Mouse (Mus musculus) B cell, adult 2 months (primary cell): Measurements from ENCODE around the gene Zfp213.
"Not testable (repeated sequence)": the region's sequence is repeated elsewhere in the genome, so short reads cannot be mapped to it uniquely, and the experiment has no call there.

ENCODE experiments used
- DNase-seq, 2 experiments: peaks; one replicate each; pipeline ENCODE4 v3.0.0; 2022

Gene Zfp213

DNA sequence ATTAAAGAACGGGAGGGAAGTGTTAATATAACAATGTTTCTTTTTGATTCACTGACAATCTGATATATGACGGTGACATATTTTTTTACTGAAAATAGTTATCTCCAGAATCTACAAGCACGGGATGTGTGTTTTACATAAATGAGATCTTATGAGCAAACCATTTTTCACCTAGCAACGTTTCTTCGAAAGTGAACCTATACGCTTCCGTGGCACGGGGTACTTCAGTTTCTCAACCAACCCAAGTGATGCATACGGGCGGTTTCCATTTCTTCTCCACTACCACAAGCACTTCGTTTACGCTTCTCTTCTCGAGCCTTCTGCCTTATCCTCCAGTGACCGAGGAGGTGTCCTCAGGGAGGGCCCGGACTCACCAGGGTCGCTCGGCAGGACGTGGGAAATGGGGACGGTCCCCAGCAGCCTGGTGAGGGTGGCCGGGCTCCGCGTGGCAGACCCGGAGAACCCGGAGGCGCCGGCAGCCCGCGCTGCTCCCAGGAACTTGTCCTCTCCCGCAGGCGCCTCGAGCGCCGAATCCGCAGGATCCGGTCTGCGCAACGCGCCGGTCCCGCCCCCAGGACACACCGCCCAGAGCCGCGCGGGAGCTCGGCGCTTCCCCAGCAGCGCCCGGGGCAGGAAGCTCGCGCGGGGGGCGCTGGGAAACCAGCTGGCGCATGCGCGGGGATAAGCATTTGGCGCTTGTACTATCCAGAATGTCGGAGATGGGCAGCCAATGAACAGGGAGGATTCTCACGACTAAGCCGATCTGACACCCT lies at the start of gene Zfp213:
Gene Zfp213 (minus strand): TSS at position 644 of the 773 bp plus-strand sequence.
- DNase-seq: peak; percentile 93

DNA sequence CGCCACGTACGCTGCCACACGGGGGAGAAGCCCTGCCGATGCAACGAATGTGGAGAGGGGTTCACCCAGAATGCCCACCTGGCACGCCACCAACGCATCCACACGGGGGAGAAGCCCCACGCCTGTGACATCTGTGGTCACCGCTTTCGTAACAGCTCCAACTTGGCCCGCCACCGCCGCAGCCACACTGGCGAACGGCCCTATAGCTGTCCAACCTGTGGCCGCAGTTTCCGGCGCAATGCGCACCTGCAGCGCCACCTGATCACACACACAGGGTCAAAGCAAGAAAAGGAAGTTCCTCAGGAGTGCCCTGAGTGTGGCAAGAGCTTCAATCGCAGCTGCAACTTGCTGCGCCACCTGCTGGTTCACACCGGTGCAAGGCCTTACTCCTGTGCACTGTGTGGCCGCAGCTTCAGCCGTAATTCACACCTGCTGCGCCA lies 46.3 kb upstream of the Zfp213 start:
- DNase-seq: peak; percentile 87 to 89

DNA sequence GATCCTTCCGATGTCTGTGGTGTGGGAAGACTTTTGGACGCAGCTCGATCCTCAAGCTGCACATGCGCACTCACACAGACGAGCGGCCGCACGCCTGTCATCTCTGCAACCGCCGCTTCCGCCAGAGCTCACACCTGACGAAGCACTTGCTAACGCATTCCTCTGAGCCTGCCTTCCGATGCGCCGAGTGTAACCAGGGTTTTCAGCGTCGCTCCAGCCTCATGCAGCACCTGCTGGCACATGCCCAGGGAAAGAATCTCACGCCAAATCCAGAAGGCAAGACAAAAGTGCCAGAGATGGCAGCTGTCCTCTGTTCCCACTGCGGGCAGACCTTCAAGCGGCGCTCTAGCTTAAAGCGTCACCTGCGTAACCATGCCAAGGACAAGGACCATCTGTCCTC lies 45.6 kb upstream of the Zfp213 start:
- DNase-seq: no peak

DNA sequence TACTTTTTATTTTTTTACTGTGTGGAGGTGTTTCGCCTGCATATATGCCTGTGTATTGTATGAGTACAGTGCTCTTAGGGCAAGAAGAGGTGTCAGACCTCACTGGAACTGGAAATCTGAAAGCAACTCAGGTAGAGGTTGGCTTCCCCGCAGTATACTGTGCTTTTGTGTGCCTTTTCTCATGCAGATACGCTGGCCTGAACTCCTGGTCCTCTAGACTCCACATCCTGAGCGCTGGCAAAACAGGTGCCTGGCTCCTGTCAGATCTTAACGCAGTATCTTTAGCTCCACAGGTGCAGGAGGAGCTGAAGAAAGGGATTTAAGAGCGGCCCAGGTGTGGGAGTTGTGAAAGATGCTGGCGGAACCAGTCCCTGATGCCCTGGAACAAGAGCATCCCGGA lies 41.2 kb upstream of the Zfp213 start:
- no peak for DNase-seq

DNA sequence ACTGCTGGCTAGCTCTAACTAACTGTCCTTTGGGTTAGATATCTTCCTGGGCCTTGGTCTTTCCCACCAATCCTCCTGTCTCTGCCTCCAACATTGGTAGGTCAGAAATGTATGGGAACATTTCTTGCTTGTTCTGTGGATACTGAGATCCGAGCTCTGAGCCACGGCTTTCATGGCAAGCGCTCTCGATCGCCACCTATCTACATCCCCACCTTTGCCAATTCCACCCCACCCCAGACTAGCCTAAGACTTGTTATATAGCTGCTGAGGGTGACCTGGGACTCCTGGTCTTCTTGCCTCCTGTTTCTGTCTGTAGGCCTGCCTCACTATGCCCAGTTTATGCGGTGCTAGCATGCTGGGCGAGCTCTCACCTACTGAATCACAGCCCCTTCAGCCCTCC lies 40.4 kb upstream of the Zfp213 start:
- no peak for DNase-seq

DNA sequence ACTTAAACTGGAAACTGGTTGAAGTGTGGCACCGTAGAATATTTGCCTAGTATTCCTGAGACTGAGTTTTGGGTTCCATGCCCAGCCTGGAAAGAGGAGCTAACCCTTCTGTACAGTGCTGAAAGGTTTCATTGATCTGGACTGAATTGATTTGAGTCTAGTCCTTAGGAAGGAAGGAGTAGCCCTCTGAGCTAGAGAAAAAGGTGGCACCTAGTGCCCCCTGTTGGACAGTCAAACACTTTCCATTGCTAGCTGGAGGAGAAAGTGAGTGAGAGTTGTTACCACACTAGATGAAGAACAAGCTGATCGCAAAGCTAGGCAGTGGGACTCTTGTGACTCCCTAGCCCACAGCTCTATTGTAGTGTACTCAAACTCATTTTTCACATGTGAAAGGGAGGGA lies 39.5 kb upstream of the Zfp213 start:
- DNase-seq: peak; percentile 38 to 46

DNA sequence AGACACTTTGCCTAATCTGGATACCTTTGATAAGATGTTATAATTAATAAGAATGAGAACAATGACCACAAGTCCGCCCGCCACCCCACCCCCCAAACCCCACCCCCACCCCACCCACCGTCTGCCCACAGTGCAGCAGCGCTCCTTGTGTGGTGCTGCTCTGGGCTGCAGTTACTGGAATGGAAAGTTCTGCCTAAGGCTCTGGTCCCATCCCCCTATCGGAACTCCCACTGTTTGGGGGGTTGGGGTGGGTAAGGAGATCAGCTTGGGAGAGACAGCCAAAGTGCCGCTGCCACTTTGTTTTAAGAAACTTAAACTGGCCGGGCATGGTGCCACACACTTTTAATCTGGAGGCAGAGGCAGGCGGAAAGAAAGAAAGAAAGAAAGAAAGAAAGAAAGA lies 39.0 kb upstream of the Zfp213 start:
- DNase-seq: no peak

DNA sequence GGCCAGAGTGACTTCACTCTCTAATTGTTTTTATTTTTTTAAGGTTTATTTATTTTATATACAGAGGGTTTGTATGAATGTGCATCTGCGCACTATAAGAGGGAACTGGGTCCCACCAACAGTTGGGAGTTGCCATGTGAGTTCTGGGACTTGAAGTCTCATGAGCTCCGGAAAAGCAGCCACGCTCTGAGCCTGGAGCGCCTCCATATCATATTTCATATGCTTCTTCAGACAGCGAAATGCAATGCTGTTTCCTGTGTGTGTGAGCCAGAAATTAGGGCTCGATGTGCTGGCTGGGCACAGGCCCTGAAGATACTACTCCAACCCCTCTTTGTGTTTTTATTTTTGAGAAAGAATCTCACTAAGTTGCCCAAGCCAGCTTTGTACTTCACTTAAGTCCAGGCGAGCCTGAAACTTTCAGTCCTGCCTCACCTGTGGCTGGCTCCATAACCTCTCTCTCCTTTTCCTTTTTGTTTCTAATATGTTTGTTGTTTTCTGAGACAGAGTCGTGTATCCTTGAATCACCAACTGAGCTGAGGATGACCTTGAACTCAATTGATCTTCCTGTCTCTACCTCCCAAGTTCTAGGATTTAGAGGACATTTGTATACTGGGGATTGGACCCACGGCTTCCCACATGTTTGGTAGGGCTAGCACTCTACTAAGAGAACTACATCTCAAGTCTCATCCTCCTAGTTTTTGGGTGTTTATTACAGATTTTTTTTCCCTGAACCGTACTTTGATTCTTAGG lies 38.0 kb upstream of the Zfp213 start:
- DNase-seq: no peak

DNA sequence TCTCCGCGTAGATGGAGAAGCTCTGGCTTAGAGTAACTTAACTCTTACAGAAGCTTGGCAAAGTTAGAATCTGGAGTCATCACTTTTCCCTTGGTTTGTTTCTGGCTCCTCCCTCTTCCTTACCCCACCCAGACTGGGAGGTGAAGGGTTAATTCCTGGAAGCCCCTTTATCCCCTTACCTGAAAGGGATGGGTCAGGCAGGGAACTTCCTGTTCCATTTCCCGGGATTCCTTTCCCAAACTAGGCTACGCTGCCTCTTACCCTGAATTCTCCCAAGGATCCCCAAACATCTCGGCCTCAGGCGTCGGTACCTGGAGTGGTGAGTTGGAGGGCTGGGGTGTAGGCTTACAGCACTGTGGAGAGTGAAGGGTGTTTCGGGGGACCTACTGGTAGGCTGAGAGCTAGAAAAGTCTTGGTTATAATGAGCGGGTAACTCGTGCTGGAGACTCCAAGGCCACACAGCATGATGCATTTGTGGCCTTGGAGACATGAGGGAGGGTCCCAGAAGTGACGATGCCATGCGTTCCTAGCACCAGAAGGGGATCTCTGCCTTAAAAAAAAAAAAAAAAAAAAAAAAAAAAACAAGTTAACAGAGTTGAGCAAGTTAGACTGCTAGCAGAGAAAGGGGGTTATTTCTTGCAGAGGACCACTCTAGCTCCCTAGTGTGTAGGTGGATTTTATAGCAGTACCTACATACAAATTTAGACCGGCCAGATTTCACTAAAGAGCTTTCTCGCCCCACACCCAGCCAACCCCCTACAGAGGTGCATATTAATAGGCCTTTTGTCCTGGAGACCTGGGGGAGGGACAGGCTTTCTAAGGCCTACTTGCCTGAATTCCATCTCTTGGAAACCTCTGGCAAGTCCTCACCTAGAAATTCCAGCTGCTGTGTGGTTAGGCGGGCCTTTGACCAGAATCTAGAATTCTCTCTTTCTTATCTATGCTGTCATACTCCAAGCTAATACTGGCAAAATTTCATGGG lies 36.9 kb upstream of the Zfp213 start, which contains the start of gene Zscan10:
Gene Zscan10 (plus strand): TSS at position 216 of the 982 bp plus-strand sequence.
- no peak for DNase-seq

DNA sequence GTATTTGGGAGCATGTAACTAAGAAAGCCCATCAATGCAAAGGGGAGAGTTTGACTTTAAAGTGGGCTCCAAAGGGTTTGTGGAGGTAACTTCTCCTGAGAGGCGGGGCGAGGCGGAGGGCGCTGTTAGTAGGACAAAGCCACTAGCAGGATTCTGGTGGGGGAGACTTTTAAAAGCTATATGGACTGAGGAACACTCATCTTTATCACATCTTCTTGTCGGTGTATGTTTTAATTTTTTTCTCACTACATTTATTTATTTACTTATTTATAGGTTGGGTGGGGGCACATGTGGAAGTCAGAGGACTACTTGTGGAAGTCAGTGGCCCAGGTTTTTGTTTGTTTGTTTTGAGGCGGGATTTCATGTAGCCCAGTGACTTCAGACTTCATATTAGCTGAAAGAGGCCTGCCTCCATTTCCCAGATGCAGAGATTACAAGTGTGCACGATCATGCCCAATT lies 35.6 kb upstream of the Zfp213 start:
- peak in 1 of 2 experiments; percentile 21 for DNase-seq

DNA sequence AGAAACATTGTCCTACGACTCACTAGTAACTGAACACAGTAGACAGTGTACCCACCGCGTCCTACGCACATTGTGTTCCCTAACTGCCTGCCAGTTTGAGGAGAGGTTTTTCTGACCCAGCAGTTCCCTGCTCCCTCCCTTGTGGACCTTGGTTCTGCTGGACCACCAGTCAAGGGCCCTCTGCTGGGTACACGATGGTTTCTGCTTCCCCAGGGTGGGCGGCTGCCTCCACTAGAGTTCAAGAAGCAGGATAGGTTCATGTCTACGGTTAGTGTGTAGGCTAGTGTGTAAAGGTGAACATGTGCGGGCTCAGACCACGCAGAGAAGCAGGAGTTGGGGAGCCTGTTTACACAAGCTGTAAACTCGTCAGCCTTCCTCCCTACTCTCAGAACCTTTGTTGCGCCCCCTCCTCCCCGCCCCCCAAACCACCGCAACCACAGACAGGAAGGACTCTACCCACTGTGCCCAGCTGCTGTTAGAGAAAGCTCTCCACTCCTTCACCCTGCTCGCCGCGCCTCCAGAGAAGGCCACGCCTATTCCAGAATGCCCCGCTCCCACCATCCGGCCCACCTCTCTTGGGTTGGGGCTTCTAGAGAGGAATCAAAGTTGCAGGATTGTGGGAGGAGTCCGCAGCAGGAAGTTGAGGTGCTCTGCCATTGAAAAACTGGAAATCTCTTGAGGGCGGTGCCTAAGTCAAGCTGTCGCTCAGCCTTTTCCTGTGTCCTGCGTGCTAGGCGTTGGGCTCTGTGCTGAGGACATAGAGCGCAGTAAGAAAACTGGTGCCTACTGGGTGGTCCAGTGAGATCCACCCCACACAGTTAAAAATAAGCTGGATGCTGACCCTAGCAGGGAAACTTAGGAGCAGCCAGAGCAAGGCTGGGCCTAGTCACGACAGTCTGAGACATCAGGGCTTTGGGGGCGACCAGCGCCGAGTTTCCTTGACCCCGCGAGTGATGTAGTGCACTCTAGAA lies 34.8 kb upstream of the Zfp213 start, which contains the start of gene Zfp13:
Gene Zfp13 (minus strand): TSS at position 906 of the 971 bp plus-strand sequence.
- peak; percentile 70 to 71 for DNase-seq

DNA sequence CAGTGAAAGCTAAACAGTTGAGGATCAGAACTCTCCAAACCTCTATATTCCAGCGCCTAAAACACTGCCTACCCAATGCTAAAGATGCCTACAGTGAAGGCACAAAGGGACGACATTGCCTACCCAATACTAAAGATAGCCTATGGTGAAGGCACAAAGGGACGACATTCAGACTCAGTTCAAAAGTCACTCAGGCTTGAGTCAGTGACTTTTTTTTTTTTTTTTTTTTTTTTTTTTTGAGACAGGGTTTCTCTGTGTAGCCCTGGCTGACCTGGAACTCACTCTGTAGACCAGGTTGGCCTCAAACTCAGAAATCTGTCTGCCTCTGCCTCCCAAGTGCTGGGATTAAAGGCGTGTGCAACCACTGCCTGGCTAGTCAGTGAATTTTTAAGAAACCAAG lies 31.1 kb upstream of the Zfp213 start:
- not testable (repeated sequence) for DNase-seq

DNA sequence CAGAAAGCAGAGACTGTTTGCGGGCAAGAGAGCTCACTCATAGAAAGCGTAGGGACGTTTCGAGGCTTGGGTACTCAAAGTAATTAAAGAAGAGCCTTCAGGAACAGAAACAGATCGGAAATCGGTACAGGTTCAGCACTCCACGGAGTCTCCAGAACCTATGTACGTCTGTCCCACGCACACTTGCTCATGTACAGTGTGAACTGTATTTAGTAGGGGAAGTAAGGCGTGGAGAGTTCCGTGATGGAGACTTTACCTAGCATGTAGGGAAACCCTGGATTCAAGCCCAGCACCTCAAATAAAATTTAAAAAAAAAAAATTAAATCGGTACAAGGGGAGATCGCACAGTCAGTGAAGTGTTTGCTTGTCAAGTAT lies 28.9 kb upstream of the Zfp213 start:
- no peak for DNase-seq

DNA sequence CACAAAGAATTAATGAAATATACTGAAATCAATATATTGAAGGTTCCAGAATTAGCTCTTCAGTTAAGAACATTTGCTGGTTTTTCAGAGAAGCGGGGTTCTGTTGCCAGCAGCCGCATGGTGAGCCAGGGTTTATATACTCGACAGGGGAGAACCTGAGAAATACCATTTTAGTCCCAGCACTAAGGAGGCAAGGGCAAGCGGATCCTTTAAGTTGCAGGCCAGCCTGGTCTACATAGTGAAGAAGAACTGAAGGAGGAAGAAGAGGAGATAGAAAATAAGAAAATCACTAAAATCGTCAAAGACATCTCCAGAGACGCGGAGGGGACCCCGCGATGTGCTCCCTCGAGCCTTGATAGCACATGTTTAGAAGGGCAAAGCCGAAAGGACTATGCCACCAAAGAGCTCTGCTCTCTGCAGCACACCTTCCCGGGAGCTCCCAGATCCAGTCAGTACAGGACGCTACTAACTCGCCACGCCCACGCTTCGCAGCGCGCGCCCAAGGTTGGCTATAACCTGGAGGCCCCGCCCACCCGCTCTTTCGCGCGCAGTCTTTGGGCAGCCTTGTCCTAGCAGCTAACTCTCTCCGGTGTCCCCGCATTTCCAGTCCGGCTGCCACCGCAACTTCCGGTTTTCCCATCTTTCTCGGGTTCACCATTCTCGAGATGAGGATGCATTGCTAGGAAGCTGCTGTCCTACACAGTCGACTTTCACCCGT lies 28.3 kb upstream of the Zfp213 start:
- DNase-seq: peak; percentile 80

DNA sequence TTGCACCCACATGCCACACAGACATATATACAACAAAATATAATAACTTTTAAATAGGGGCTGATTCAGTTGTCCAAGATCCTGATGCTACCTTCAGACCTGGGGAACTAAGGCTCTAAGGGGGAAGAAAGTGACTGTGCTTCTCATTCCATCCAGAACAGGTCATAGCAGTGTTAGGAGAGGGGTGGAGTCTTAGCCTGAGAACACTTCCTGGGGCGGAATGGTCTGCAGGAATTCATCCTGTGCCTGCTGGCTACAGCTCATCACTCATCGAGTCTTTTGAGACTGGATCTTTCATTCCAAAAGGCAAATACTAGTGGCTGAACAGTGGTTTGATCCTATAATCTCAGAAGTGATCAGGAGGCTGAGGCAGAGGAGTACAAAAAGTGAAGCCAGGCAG lies 23.2 kb upstream of the Zfp213 start:
- DNase-seq: no peak

DNA sequence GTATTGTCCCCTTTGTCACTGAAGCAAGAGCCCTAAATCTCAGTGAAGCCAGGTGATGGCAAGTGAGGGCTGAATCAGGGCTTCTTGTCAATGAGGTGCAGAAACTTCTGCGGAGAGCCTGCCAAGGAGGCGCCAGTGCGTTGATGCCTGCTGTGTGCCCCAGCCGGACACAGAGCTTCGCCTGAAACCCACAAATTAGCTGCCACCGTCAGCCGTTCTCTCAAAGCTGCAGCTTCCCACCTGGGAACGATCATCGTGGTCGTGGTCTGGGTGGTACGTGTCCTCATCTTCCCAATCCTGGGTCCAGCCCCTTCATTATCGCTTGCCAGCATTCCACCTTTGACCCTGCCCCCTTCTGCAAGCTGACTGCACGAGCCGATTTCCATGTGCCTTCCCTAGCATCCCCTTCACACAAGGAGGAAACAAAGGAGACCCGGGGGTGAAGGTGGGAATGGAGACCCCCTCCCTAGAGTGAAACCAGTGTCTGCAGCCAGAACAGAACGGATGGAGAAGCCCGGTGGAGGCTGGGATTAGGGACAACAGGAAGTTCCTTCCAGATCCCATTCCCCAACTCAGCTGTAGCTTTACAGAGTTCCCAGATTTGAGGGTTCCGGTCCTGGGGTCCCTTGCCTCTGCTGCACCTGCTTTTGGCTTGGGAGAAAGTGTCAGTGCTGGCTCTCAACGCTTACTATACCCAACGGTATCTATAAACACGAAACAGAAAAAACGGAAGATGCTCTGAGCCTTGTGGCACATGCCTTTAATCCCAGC lies 21.9 kb upstream of the Zfp213 start:
- DNase-seq: no peak

DNA sequence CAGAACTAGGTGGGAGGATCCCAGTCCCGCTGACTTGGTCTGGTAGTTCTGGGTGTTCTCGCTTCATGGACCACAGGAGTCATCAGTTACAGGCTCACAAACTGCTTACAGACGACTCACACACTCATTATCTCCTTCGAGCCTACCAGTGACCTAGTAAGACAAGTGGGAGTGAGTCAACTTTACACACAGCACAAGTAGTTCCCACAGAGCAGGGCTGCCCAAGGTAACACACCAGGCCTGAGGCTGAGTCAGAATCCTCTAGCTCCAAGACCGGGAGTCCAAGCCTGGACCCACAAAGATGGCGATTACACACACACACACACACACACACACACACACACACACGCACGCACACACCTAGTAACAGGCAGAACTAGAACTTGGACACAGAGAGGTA lies 20.7 kb upstream of the Zfp213 start:
- DNase-seq: no peak

DNA sequence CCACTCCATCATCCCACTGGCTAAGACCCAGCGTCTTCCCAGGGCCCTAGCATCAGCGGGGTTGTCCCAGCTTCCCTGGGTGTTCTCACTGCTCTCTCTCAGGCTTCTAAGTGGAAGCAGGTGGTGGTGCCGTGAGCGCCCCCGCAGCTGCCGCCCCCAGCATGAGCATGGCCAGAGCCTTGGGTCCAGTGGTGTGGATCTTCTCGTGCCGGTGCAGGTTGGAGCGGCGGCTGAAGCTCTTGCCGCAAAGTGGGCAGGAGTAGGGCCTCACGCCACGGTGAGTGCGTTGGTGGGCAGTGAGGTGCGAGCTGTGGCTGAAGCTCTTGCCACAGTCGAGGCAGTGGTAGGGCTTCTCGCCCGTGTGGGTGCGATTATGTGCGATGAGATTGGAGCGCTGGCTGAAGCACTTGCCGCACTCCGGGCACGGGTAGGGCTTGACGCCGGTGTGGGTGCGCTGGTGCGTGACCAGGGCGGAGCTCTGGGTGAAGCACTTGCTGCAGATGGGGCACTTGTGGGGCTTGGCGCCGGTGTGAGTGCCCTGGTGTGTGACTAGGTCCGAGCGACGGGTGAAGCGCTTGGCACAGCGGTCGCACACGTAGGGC lies 12.0 kb upstream of the Zfp213 start:
- DNase-seq: no peak

DNA sequence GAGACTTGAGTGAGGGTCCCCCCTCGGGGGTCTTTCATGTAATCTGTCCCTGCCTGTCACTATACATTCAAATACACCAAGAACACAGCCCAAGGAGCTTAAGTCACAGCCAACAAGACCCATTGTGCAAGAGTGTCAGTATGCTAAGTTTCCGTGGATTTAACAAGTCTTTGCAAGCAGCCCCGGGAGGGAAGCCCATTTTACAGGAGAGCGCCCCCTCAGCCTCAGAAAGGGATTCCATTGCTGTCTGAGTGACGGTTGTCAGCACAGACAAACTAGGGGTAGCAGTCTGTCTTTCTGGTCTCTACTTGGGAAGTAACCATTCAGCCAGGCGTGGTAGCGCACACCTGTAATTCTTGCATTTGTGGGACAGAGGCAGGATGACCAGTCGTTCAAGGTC lies 10.1 kb upstream of the Zfp213 start:
- no peak for DNase-seq

DNA sequence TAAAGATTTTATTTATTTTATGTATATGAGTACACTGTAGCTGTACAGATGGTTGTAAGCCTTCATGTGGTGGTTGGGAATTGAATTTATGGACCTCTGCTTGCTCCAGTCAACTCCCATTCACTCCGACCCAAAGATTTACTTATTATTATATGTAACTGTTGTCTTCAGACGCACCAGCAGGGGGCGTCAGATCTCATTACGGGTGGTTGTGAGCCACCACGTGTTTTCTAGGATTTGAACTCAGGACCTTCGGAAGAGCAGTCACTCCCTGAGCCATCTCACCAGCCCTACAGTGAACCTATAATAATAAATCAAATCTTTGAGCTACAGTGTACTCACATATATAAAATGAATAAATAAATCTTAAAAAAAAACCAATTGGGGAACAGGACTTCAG lies 8.0 kb upstream of the Zfp213 start:
- peak; percentile 42 to 44 for DNase-seq
